In genomic region chr8:75956016-75956415, GRCm38 (mm10) we compare ENCODE assay signal across 28 mouse cellular contexts.
A peak's percentile ranks its signal among the peaks of the same experiment; 100 is the strongest.
DNase-seq lines count a peak whose midpoint lies in the region; ATAC-seq and TF ChIP-seq lines count a peak whose summit lies in the region.
"Had no signal": no experiment of that assay in that cellular context is flagged by ENCODE, and none has a peak within 500 bp of the region (broad histone marks: within the 10 kb centered on the region; RNA-seq: fewer than 3 reads in every experiment).

No protein-coding gene starts in this region.

- H3K27ac ChIP-seq in cerebellum, adult 2 months (ENCODE audit: insufficient read depth, low read length): no peak overlapping the region
- H3K27ac ChIP-seq in midbrain, embryonic 11.5 days (ENCODE audit: low read depth, low read length): no peak overlapping the region
- H3K27ac ChIP-seq in midbrain, embryonic 16.5 days (ENCODE audit: low read length): no peak overlapping the region
- H3K27ac ChIP-seq: embryonic facial prominence, embryonic 13.5 days; forebrain, embryonic 13.5 days; heart, embryonic 13.5 days; kidney, embryonic 15.5 days; left cerebral cortex, adult 2 months; liver, embryonic 13.5 days; neural tube, embryonic 12.5 days; stomach, postnatal 0 days had no signal

- H3K9ac ChIP-seq in midbrain, embryonic 11.5 days (ENCODE audit: low read length): no peak overlapping the region
- H3K9ac ChIP-seq in midbrain, embryonic 16.5 days (ENCODE audit: low read depth, low read length): no peak overlapping the region
- H3K9ac ChIP-seq: embryonic facial prominence, embryonic 13.5 days; forebrain, embryonic 13.5 days; heart, embryonic 13.5 days; kidney, embryonic 15.5 days; liver, embryonic 13.5 days; neural tube, embryonic 12.5 days had no signal

- WGBS in cerebellum, adult 2 months: 42% methylated on average over 2 of the region's 2 CpGs
- WGBS in midbrain, embryonic 11.5 days: 84% methylated on average over 2 of the region's 2 CpGs
- 71% methylated on average over 2 of the region's 2 CpGs for WGBS in midbrain, embryonic 16.5 days

- no peaks in the 10 kb centered on the region for H3K4me1 ChIP-seq in cerebellum, adult 2 months (ENCODE audit: control insufficient read depth, insufficient read depth, low read length)
- H3K4me1 ChIP-seq in midbrain, embryonic 11.5 days (ENCODE audit: control insufficient read depth, insufficient read depth, low read length): no peaks in the 10 kb centered on the region
- H3K4me1 ChIP-seq in midbrain, embryonic 16.5 days (ENCODE audit: control insufficient read depth, insufficient read depth, low read length): no peaks in the 10 kb centered on the region
- H3K4me1 ChIP-seq: embryonic facial prominence, embryonic 13.5 days; forebrain, embryonic 13.5 days; heart, embryonic 13.5 days; kidney, embryonic 15.5 days; liver, embryonic 13.5 days; neural tube, embryonic 12.5 days had no signal

- peak; percentile 81; the same call in 1 of the 2 replicates for ATAC-seq in midbrain, embryonic 11.5 days (ENCODE audit: low FRiP score)
- no peak for ATAC-seq in midbrain, embryonic 16.5 days
- ATAC-seq: forebrain, embryonic 13.5 days; intestine, postnatal 0 days had no signal

- DNase-seq in cerebellum, postnatal 10 days: peak; percentile 3 to 11
- DNase-seq in cerebellum, adult 2 months: no peak
- DNase-seq in midbrain, embryonic 11.5 days (ENCODE audit: low spot score, missing footprints): no peak
- peak; percentile 4 for DNase-seq in mesoderm, embryonic 11.5 days (ENCODE audit: low read depth, low spot score)
- peak; percentile 8 for DNase-seq in retina, postnatal 1 day
- DNase-seq in Muller cell, postnatal 12 days (ENCODE audit: inconsistent ontology term): no peak
- no peak for DNase-seq in gastrocnemius, postnatal 4 days (ENCODE audit: low spot score in 2 of 2)
- DNase-seq: adrenal gland, postnatal 14 days; cerebellum, adult 9-10 months; gastrocnemius, postnatal 10 days; heart, adult 18-20 months; heart, postnatal 14 days; kidney, postnatal 36 days; liver, embryonic 13.5 days; lung, adult 2 months; lung, postnatal 14 days; right cerebral cortex, adult 18-20 months; thymus, adult 2 months had no signal

- no peaks in the 10 kb centered on the region for H3K27me3 ChIP-seq in cerebellum, adult 2 months (ENCODE audit: control insufficient read depth, insufficient read depth, low read length)
- H3K27me3 ChIP-seq in midbrain, embryonic 11.5 days (ENCODE audit: control insufficient read depth, insufficient read depth, low read length): no peaks in the 10 kb centered on the region
- H3K27me3 ChIP-seq in midbrain, embryonic 16.5 days (ENCODE audit: control insufficient read depth, insufficient read depth, low read depth, low read length): no peaks in the 10 kb centered on the region
- H3K27me3 ChIP-seq: embryonic facial prominence, embryonic 13.5 days; forebrain, embryonic 13.5 days; heart, embryonic 13.5 days; kidney, embryonic 15.5 days; liver, embryonic 13.5 days; neural tube, embryonic 12.5 days had no signal

- H3K4me3 ChIP-seq in cerebellum, adult 2 months (replicated peaks; ENCODE audit: insufficient read depth, low read depth, low read length): no peak overlapping the region
- H3K4me3 ChIP-seq in midbrain, embryonic 11.5 days (ENCODE audit: low read depth, low read length): no peak overlapping the region
- no peak overlapping the region for H3K4me3 ChIP-seq in midbrain, embryonic 16.5 days (ENCODE audit: low read depth, low read length)
- H3K4me3 ChIP-seq: embryonic facial prominence, embryonic 13.5 days; erythroblast, embryonic 14.5 days; forebrain, embryonic 13.5 days; heart, embryonic 13.5 days; kidney, embryonic 15.5 days; left cerebral cortex, adult 2 months; liver, embryonic 13.5 days; neural tube, embryonic 12.5 days had no signal

- no peak overlapping the region for H3K4me2 ChIP-seq in midbrain, embryonic 11.5 days
- H3K4me2 ChIP-seq in midbrain, embryonic 16.5 days (ENCODE audit: low read length): no peak overlapping the region
- H3K4me2 ChIP-seq: embryonic facial prominence, embryonic 13.5 days; forebrain, embryonic 13.5 days; heart, embryonic 13.5 days; kidney, embryonic 15.5 days; liver, embryonic 13.5 days; neural tube, embryonic 12.5 days had no signal

- H3K36me3 ChIP-seq in midbrain, embryonic 11.5 days (ENCODE audit: control insufficient read depth, insufficient read depth, low read length): no peaks in the 10 kb centered on the region
- H3K36me3 ChIP-seq in midbrain, embryonic 16.5 days (ENCODE audit: control insufficient read depth, insufficient read depth, low read length): no peaks in the 10 kb centered on the region
- H3K36me3 ChIP-seq: embryonic facial prominence, embryonic 13.5 days; heart, embryonic 13.5 days; kidney, embryonic 15.5 days; liver, embryonic 13.5 days; neural tube, embryonic 12.5 days had no signal

- TF ChIP-seq CTCF in cerebellum, adult 2 months (IDR thresholded peaks at IDR 0.05; ENCODE audit: borderline replicate concordance, insufficient read depth, low read depth, low read length): no peak

- TF ChIP-seq POLR2A in cerebellum, adult 2 months (IDR thresholded peaks at IDR 0.05; ENCODE audit: borderline replicate concordance, insufficient read depth, low read length): no peak

- H3K9me3 ChIP-seq in midbrain, embryonic 11.5 days (ENCODE audit: control insufficient read depth, low read length): no peaks in the 10 kb centered on the region
- H3K9me3 ChIP-seq in midbrain, embryonic 16.5 days (replicated peaks; ENCODE audit: control insufficient read depth, low read length, poor library complexity, severe bottlenecking): no peaks in the 10 kb centered on the region
- H3K9me3 ChIP-seq: embryonic facial prominence, embryonic 13.5 days; forebrain, embryonic 13.5 days; heart, embryonic 13.5 days; kidney, embryonic 15.5 days; liver, embryonic 13.5 days; neural tube, embryonic 12.5 days had no signal

Comparison
In these comparisons a context has a peak if more than half of its experiments do, and no peak if none do; other contexts are left out.
1. DNase-seq: peak in cerebellum, postnatal 10 days (2 of 2), mesoderm, embryonic 11.5 days (single experiment) and retina, postnatal 1 day (single experiment); none in cerebellum, adult 2 months (0 of 2), midbrain, embryonic 11.5 days (single experiment), Muller cell, postnatal 12 days (single experiment) and gastrocnemius, postnatal 4 days (0 of 2).